Mouse (Mus musculus): ENCODE data around the gene Itga1. TPM values are rescaled to one million over a fixed set of nuclear protein-coding genes. Genes with fewer than 3 reads are reported as not detected.

Gene Itga1
- polyA plus RNA-seq, 1 experiment from 2014 or later: 26.8 TPM

- Histone ChIP-seq H3K4me2 (no peak overlapping the region), H3K27me3 (no peaks in the 10 kb centered on the region), H3K4me1 (no peaks in the 10 kb centered on the region), H3K9me3 (replicated peaks) (no peaks in the 10 kb centered on the region), H3K36me3 (no peaks in the 10 kb centered on the region), H3K9ac (no peak overlapping the region), H3K4me3 (replicated peaks) (no peak overlapping the region), H3K27ac (no peak overlapping the region)
- WGBS: 92% methylated on average over 5 of the region's 5 CpGs
- no peak for ATAC-seq (replicated peaks; ENCODE audit: low FRiP score)
These were observed 192.2 kb downstream of the Itga1 start for GRCm38 (mm10) chr13:114909514-114909913.

GRCm38 (mm10) chr13:114907876-114908275 lies 193.9 kb downstream of the Itga1 start:
- Histone ChIP-seq H3K9ac (no peak overlapping the region), H3K27me3 (no peaks in the 10 kb centered on the region), H3K4me2 (no peak overlapping the region), H3K9me3 (replicated peaks) (no peaks in the 10 kb centered on the region), H3K4me1 (no peaks in the 10 kb centered on the region), H3K4me3 (replicated peaks) (no peak overlapping the region), H3K27ac (no peak overlapping the region), H3K36me3 (no peaks in the 10 kb centered on the region)
- no peak for ATAC-seq (replicated peaks; ENCODE audit: low FRiP score)
- WGBS: 76% methylated on average over 4 of the region's 4 CpGs

Other genes with a start within 250 kb of the Itga1 start
- 2.8 and 3.1 TPM in 2 replicates for gene Itga2, start 169.9 kb downstream of the Itga1 start, polyA plus RNA-seq (2015; fragmentation: Nextera tagmentation; extraction: Ambion mirVana)
- gene Pelo, start 11.8 kb downstream of the Itga1 start, polyA plus RNA-seq (2015; fragmentation: Nextera tagmentation; extraction: Ambion mirVana): 5.7 and 6.5 TPM in 2 replicates
- 7.0 and 9.2 TPM in 2 replicates for gene Gm49395, start within 50 bp of the Itga1 start, polyA plus RNA-seq (2015; fragmentation: Nextera tagmentation; extraction: Ambion mirVana)